Mouse (Mus musculus) retina, embryonic 14.5 days (tissue): ENCODE measurements around the gene Rab11fip3.
"Not testable (repeated sequence)": the region's sequence is repeated elsewhere in the genome, so short reads cannot be mapped to it uniquely, and the experiment has no call there.

ENCODE experiments used
- DNase-seq: peaks from one replicate; pipeline ENCODE4 v3.0.0-alpha.2; 2015; ENCODE audit warnings: low spot score

Gene Rab11fip3

DNA sequence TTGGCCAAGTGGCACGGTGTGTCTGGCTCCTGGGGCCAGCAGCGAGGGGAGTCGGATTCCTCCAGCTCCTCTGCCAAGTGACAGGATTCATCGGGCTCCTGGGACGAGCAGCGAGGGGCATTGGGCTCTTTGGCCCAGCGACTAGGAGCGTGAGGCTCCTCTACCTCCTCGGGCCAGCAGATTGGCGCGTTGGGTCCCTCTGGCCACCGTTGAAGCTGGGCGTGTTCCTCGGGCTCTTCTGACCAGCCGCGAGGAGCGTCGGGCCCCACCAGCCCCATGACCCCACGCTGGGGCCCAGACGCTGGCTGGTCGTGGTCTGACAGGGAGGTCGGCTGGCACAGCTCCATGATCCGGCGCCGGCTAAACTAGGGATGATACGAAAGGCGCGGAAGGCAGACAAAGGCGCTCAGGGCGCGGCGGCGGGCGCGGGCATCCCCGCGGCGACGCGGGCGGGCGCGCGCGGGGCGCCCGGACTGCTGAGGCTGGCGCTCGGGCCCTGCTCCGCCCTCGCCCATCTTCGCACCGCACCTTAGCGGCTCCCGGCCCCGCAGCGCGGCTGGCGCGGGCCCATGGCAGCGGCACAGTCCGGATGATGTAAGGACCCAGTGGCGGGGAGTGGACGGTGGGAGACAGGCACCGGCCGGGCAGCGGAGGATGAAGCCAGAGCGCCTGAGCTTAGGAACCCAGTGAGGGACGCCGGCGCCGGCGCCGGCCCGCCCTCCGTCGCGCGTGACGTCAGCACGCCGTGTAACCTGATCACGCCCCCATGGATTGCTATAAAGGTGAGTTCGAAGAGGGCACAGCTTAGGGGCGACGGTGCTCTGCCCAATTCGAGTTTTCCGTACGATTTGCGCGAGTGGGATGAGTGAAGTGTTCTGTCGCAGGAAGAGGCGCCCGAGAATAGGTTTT is at the start of gene Rab11fip3:
Rab11fip3 (minus strand) TSS at position 725 of the 909 bp plus-strand sequence.
- peak; percentile 91 for DNase-seq

DNA sequence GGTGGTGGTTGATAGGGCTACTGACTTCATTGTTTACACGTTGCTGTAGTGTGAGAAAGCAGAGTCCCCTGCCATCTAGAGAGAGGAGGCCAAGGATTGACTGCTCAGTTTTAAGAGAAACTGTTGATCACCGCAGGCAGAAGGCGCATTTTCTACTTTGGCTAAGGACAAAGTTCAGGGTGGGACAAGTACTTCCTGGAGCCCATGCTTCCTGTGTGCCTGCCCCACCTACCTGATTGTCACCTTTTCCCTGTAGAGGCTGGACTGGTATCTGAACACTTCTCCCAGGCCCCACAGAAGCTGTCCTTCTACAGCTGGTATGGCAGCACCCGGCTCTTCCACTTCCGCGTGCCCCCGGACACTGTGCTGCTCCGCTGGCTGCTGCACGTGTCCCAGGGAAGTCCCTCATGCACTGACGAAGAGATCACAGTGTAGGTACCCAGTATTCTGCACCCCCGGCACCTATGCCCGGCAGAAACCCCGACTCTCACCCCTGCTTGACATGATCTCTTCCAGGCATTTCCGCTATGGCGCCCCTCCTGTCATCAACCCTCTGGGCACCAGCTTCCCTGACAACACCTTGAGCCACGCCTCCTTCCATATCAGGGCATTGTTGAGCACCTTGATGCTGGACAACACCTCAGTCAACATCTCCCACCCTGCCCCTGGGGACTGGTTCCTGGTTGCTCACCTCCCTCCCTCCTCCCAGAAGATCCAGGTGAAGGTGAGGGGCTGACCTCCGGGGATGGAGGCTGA is 47.3 kb upstream of the Rab11fip3 start:
- DNase-seq, result no peak

DNA sequence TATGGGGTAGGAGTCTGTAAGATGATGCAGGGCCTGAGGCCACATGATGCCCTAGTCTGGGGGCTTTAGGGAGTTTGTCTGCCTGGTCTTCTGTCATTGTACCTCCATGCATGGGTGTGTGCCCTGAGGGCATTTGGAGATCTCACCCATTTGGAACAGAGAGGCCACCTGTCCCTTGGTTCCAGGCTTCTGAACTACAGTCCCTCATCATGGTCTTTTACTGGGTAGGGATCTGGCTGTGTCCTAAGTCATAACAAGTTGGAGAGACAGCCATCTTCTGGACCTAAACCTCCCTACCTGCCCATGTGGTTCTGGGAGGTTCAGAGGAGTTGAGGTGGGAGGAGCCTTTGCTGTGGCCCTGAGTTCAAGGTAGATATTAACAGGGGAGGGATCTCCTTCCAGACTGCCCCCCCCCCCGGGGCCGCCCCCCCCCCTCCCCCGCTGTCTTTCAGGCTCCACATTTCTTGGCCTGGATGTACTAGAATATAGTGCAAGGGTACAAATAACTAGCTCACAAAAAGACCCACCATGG is 46.7 kb upstream of the Rab11fip3 start:
- DNase-seq, result no peak

DNA sequence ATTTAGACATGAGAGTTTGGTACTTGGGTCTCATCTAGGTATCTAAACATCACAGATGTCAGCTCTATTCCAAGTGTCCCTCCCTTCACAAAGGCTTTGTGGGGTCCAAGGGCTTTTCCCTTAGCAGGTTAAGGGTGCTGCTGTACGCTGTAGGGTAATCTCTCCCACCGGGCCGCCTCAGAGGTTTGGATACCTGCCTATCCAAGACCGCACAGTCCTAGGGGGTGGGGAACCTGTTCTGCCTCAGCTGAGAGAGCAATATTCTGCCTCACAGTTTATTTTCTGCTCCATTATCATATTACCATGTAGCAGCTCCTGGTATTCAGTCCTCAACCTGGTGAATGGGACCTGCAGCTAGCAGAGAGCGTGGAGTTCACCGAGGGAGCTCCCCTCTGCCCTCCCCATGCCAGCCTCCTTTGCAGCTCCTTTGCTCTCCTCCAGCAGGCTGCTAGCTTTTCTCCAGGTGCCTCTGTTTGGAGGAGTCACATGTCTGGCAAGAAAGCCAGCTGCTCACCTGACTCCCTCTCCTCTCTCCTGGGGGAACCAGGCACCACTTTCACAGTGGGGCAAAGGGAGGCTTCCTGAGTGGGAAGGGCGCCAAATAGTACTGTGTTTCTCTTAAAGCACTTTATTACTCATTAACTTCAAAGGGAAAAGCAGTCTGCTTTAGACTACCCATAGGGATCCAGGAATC is 46.0 kb upstream of the Rab11fip3 start:
- DNase-seq, result no peak

DNA sequence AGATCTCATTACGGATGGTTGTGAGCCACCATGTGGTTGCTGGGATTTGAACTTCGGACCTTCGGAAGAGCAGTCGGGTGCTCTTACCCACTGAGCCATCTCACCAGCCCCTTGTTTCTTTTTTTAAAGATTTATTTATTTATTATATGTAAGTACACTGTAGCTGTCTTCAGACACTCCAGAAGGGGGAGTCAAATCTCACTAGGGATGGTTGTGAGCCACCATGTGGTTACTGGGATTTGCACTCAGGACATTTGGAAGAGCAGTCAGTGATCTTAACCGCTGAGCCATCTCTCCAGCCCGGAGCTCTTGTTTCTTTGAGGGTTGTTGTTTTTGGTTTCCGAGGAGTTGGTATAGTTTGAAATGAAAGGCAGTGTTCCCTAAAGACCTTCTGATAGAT is 45.1 kb upstream of the Rab11fip3 start:
- DNase-seq, result not testable (repeated sequence)

DNA sequence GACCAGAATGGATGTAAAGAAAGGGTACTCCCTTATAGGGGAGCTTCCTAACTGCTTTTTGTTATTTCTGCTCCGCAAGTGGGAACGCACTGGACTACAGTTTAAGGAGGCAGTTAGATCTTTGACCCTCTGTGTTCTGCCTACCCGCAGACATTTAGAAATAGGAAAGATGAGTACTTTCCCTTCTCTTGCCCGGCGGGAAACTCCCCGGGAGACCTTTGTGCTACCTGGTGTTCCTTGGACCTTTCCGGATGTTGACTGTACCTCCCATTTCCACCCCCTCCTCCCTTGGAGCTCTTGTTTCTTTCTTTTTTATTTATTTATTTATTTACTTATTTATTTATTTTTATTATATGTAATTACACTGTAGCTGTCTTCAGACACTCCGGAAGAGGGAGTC is 44.7 kb upstream of the Rab11fip3 start:
- no peak for DNase-seq

DNA sequence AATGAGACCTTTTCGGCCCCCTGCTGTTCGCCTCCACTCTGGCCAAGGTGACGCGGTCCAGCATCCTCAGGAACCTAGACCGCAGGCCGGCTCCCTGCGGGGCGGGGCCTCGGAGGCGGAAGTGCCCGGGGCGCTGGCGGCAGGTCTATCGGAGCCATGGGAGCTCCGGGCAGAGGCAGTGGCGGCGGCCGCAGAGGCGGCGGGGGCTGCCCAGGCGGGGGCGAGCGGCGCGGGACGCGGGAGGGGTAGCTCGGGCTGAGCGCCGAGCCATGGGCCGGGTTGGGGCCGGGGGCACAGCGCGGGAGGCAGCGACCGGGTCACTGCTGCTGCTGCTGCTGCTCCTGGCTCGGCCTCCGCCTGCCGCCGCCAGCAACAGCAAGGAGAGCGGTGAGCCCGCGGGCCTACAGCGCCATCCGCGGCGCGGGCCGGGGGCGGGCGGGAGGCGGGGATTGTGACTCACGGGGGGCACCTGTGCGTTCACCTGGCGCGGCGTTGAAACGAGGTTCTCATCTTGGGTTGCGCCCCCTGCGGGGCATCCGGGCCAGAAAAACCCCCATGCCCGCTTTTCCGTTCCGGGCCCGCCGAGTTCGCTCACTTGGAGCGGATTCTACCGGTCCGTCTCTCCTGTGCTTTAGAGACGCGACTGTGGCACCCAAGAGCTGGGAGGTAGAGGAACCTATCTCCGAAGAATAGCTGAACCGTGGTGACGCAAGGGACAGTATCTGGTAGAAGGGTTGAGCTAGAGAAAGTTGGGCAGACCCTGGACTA is 44.0 kb upstream of the Rab11fip3 start, which contains the start of gene Tmem8:
Tmem8 (plus strand) TSS at position 119 of the 768 bp plus-strand sequence.
- peak; percentile 72 for DNase-seq

DNA sequence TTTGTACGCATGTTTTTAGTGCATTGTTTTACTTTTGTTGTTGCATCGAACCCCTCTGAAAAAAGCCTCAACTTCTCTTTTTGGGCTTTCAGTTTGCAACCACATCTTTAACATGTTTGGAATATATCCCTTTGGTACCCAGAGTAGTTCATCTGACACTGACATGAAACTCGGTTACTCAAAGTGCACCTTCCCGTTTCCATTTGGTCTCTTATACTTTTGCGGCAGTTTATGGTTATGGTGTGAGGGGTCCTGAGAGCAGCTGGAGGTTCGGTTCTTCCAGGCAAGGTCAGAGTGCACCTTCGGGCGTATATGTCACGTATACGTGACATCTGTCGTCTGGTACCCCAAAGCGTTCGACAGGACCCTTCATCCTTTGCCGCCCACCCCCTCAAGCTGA is 43.4 kb upstream of the Rab11fip3 start:
- DNase-seq, result no peak

DNA sequence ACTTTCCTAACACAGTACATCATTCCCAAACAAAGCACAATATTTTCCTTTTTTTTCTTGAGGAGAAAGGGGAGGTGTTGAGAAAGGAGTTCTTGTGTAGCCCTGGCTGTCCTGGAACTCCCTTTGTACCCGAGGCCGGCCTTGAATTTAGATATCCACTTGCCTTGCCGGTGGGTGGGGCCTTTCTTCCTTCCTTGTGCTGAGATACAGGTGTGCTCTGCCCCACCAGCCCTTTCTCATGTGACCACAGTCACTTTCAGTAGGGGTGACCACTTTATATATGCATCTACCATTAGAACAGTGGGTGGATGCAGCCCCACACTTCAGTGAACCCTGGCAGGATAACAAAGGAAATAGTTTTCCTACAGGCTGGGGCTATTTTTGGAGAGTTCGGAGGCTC is 42.4 kb upstream of the Rab11fip3 start:
- DNase-seq, result no peak

DNA sequence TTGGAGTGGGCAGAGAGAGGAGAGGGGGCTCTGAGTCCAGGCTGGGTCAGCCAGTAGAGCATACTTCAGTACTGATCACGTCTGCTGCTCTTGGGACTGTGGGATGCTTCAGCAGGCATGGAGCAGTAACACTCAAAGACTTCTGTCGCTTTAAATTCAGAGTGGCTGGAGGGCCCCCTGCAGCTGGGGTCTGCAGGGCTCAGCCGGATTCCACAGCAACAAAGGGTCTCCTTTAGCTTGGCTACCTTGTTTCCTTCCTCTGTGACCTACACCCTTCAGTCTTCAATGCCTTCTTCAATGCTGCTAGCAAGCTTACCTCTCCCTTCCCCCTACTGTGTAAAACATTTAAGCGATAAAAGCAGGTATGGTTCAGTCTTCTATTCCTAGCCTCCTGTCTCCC is 41.7 kb upstream of the Rab11fip3 start:
- DNase-seq, result peak; percentile 51

DNA sequence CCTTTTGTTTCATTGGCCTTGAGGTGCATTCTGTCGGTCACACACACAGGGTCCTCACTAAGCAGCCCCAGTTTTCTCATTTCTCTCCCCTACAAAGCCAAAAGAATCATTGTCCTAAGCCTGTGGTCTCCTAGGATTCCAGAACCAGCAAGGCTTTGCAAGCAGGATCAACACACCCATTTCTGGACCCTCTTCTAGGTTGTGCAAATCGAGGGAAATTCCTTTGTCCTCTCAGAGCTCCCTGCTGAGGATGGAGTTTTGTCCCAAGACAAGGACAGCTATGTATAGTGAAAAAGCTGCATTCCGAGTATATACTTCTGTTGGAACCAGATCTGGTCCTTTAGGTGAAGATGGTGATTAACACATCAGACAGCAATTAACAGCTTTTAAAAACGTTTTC is 40.8 kb upstream of the Rab11fip3 start:
- DNase-seq, result no peak

DNA sequence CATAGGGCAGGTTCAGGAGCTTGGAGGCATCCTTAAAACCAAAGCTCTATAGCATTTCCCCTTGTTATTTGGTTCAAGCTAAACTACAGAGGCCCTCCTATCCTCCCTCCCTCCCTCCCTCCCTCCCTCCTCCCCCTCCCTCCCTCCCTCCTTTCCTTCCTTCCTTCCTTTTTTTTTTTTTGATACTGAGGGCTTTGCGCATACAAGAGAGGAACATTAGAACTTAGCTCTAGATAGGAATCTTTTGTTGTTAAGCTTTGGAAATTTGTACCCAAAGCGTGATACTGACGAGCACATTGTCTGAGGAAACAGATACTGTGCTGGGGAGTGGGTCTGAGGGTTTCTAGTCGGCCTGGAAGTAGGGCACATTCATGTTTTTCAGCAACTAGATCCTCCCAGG is 36.3 kb upstream of the Rab11fip3 start:
- no peak for DNase-seq

DNA sequence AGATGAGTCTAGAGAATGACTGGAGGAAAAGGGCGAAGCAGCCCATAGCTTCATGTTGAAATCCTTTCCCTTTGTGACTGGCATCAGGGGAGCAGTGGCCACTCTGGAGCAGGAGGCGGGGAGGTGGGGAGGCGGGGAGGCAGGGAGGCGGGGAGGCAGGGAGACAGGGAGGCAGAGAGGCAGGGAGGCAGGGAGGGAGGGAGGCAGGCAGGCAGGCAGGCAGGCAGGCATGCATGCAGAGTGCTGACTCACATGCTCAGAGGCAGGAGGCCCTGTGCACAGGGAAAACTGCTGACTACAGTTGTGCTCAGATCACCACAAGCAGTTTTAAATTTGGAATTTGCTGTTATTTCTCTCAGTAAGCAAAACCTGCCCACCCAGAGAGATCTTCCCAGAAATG is 32.1 kb upstream of the Rab11fip3 start:
- peak; percentile 38 for DNase-seq

DNA sequence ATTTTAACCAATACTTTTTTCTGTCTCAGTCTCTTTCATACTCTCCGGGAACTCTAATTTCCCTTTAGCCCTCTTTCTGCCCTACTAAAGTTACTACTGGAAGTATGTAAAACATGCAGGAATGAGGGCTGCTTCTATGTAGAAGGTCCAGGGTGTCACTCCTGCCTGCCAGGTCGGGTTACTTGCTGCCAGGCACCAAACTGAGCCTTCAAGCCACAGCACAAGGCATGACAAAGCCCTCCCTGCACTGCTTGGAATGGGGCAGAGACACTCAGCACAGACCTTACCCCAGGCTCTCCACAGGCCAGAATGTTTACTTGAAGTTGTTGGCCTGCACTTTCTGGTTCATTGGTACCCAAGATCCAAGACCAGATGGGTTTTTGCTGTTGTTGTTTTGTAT is 30.8 kb upstream of the Rab11fip3 start:
- DNase-seq, result no peak

DNA sequence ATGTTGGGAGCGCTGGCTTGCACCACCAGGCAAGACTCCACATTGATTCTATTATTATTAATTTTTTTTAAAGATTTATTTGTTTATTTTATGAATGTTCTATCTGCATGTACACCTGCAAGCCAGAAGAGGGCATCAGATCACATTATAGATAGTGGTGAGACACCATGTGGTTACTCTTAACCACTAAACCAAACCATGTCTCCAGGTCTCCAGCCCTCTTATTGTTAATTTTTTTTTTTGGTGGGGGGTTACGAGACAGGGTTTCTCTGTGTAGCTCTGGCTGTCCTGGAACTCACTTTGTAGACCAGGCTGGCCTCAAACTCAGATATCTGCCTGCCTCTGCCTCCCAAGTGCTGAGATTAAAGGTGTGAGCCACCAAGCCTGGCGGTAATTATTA is 30.0 kb upstream of the Rab11fip3 start:
- DNase-seq, result peak; percentile 68

DNA sequence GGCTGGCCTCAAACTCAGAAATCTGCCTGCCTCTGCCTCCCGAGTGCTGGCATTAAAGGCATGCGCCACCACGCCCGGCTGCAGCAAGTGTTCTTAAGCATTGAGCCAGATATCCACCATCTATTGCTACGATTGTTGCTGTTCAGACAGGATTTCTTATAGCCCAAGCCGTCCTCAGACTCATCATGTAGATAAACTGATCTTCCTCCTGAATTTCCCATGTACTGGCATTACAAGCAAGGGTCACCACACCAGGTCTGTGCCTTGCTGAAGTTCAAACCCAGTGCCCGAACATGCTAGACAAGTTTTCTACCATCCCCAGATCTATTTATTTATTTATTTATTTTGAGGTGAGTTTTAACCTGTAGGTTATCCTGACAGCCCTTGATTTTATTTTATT is 29.1 kb upstream of the Rab11fip3 start:
- DNase-seq, result no peak

DNA sequence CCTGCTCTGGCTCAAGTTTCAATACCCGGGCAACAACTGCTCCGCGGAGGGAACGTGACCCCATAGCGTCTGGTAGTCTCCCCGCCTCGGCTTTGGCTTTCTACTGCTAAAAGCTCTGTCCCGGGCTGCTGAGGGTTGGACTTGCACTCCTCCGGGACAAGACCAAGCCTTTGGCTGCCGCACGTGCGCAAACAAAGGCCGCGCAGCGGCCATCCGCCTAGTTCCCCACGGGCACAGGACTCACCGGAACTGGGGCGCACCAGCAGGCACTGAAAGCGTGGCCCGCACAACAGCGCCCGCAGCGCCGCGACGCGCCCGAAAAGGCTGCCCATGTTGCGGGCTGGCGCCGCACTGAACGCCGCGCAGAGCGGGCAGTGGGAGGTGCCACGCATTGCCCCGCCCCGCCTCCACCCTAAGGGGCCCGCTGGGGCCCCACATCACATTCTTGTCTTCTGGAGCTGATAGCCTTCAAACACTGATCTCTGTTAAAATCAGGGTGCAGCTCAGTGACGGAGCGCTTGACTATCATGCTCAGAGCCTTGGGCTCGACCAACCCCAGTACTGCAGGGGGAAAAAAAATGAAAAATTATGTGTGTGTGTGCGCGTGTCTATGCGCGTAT is 25.9 kb upstream of the Rab11fip3 start, which contains the start of gene Nme4:
Nme4 (minus strand) TSS at position 482 of the 620 bp plus-strand sequence.
- peak; percentile 79 for DNase-seq

DNA sequence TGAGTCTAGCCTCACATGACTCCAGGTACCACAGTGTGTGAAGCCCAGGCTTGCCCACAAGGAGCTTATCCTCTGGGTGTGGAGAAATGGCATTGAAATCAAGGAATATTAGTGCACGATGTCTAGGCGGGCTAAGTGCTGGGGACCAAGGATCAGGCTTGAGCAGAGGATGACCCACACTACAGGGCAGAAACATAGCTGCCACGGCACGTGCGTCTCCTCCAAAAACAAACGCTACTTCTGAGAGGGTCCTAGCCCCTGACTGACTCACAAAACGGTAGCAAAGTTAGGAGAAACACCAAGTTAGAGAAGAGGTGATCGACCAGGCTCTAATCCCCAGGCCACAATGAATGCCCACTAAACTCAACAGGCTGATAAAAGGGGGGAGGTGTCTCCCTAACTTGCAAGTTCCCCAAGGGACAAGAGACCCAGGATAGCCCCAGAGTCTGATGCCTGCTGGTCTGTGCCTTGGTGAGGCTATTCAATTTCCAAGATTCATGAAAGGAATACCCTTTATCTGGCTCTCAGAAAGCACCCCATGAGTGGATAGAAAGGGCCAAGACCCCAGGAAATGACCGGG is 25.3 kb upstream of the Rab11fip3 start:
- no peak for DNase-seq

DNA sequence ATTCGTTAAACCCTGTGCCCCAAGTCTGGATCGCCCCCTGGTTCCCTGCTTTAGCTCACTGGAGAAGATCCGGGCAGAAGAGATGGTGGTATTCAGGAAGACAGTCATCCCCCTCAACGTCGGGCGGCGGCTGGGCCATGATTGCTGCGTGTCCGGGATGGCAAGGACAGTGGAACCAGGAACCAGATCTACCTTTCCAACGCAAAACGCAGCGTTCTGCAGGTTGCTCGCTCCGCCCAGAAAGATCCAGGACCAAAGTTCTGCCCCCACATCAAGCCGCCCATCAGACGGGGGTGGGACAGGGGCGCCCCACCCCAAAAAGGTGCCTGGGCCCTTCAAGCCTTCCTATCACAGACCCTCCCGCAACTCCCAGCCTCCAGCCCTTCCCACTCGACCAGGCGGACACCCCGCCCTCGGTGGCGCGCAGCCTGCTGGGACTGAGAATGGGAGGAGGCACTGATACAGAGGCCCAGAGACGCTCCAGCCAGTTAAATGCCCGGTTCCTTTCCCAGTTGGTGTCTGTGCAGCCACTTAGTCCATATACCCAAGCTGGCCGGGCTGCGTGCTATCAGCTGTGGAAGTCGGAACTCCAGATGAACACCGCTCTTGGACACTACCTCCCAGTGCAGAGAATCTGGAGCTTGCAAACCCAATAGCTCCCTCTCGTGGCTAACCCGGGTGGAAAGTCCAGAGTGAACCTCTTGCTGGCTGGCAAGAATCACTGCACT is 20.7 kb upstream of the Rab11fip3 start, which contains the start of gene Decr2:
Decr2 (minus strand) TSS at position 433 of the 728 bp plus-strand sequence.
- peak; percentile 96 for DNase-seq
